Mouse (Mus musculus) thymus, adult 2 months (tissue): ENCODE data around the gene Celf2.

Experiments
- CTCF ChIP-seq: fragments of 200-500 bp; IDR thresholded peaks from 2 replicates; pipeline ENCODE4 v1.5.1; 2012; ENCODE audit warnings: mild to moderate bottlenecking, control low read depth, low read length, moderate library complexity, borderline replicate concordance; ENCODE audit not compliant: control insufficient read depth, poor library complexity, insufficient read depth; ENCODE audit errors: extremely low read depth
- POLR2A ChIP-seq: fragments of 200-500 bp; IDR thresholded peaks from 2 replicates; pipeline ENCODE4 v1.6.1; 2012; ENCODE audit warnings: mild to moderate bottlenecking, low read length, control low read depth, moderate library complexity; ENCODE audit not compliant: control insufficient read depth, poor library complexity, insufficient read depth; ENCODE audit errors: extremely low read depth

DNA sequence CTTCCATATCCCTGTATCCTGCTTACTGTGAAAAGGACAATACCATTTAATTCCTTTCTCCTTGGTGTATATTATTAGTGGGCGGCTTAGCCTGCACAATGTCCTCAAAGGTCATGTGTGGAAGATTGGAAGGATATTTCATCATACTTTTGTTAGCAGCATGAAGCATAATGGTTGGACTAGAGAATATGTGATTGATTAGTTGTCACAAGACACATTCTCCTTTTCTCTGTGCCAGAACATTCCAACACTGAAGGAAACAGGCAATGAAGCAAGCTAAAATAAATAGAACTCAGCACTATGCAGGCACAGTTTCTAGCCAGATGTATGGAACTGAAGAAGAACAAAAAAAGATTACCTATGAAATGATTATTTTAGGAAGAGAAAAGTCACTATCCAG, 482.6 kb downstream of the Celf2 start:
- TF ChIP-seq CTCF (no peak), POLR2A (no peak)
